Mouse (Mus musculus): ENCODE measurements around the gene Abcc10.
A peak's percentile ranks its signal among the peaks of the same experiment; 100 is the strongest.

Abcc10 gene

DNA sequence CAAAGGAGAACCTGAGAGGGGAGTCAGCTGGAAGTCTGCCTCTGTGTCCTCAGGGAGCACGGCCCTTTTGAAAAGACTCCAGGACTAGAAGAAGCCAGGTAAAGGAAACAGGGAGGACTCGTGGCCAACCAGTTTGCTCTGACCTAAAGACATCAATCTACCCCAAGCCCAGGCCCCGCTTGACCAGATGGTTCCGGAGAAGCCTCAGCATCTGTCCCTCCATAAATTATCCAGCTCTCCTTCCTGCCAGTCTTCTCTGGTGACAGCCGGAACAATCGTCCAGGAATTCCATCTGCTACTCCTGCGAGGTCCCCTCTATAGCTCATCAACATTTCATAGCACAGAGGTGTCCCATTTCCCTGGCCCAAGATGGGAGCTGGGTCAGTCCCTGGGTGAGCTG, 43.5 kb downstream of the Abcc10 start:
- no peak for DNase-seq

GRCm38 (mm10) chr17:46283911-46284310, 44.2 kb downstream of the Abcc10 start:
- DNase-seq, result peak; percentile 42

DNA sequence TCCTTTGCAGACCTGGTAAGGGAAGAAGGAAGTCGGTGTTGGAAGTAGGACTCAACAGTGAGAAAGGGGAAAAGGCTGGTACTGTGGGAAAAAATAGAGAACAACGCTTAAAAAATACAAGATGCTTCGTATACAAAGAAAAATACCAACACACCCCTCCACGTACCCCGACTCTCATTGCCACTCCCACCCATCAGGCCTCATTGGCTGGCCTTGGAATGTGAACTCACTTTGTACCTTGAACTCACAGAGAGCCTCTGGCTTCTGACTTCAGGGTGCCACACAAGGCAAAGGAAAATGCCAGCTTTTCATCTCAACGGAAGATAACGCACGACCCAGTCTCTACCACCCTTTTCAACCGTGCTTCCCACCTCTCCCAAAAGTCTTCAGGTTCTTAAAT, 45.0 kb downstream of the Abcc10 start:
- DNase-seq, result peak; percentile 33

GRCm38 (mm10) chr17:46282483-46283123, 45.5 kb downstream of the Abcc10 start, which contains the start of gene Tjap1:
TSS of gene Tjap1 (minus strand) at chr17:46283026.
- peak; percentile 88 for DNase-seq

- DNase-seq, result no peak
Observed at GRCm38 (mm10) chr17:46278011-46278765, 50.0 kb downstream of the Abcc10 start.

DNA sequence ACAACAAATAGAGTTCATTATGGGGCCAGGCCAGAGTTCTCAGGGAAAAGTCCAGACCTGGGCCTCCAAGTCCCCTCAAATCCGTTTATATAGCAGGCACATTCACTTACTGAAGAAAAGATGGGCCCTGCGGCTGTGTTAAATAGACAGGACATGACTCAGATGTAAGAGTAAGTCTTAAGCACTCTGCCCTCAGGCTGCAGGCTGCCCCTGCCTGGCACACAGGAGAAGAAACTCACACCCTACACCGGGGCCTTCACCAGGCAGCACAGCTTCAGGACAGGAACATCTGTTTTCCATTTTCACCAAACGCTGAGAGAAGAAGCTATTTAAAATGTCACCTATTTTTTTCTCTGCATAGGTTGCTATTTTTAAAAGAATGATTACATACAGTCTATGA, 50.6 kb downstream of the Abcc10 start:
- no peak for DNase-seq

DNA sequence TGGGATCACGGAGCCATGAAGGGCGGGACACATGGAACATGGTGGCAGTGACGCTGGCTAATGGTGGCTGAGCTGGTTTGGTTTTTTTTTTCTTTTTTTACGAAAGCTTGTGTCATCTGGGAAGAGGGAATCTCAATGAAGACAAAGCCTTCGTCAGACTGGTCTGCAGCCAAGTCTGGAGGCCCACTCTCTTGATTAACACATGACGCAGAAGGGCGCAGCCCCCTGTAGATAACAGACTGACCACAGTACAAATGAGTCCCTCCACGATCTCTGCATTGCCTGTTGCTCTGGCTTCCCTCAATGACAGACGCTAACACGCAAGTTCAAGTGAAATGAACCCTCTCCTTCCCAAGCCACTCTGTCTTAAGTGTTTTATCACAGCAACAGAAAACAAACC, 52.6 kb downstream of the Abcc10 start:
- DNase-seq, result no peak

DNA sequence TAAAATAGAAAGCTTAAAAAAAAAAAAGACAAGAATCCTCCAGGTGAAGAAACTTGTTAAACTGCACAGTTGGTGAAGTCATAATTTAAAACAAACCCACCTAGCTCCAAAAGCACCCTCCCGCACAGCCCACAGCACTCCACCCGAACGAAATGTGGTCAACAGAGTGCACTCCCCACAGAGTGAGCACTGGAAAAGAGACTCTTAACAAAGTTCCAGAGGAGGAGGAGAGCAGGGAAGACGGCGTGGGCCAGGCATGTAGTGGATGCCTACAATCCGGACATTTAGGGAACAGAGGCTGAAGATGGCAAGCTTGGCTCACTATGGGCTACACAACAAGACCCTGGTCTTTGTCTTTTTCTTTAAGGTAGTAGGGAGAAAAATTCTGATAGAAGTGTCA, 53.1 kb downstream of the Abcc10 start:
- no peak for DNase-seq

DNA sequence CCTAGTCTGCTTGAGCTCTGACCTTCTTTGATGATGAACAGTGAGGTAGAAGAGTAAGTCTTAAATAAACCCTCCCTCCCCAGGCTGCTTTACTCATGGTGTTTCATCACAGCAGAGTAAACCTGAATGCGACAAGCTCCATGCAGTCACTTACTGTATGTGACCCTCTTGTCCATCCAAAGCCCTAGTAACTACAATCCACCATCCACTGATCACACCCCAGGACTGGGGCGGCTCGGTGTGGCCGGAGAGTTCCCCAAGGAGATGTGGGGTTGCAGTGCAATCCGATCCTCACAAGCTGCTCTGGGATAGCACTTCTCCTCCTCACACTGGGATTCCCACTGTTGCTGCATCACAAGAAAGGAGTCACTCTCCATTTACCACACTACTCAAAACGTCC, 53.7 kb downstream of the Abcc10 start:
- DNase-seq, result no peak

- DNase-seq, result no peak
Observed at GRCm38 (mm10) chr17:46273803-46274236, 54.3 kb downstream of the Abcc10 start.

DNA sequence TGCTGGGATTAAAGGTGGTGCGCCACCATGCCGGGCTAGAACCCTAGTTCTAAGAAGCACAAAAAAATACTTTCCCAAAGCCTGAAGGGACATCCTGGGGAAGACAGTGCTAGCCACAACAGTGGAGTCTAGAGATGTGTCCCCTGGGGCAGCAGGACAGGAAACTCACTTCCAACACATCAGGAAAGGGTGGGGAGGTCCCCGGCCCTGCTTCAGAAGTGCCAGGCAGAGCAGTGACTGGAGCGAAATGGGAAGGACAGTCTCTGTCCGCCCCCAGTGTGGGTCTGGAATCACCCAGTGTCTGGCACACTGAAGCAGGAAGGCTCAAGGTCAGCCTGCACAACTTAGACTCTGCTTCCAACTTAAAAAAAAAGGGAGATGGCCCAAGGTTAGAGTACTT, 55.5 kb downstream of the Abcc10 start:
- DNase-seq, result no peak

DNA sequence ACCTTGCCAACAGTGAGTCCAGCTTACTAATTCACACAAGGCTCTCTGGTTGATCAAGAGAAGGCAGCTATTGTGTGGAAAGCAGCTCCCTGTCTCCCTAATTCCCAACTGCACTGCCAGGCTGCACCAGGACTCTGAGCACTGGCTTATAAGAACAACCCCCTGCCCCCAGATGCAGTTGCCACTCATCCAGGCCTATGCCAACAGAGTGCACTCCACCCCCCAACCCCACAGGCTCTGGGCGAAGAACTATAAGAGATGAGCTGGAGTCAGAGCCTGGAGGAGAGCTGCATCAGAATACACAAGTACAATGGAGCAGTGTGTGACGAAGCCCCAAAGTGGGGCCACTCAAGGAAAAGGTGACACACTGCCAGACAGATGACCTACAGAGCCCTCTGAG, 56.1 kb downstream of the Abcc10 start:
- DNase-seq, result no peak

GRCm38 (mm10) chr17:46269771-46270534, 58.2 kb downstream of the Abcc10 start:
- DNase-seq, result no peak

GRCm38 (mm10) chr17:46268026-46268720, 60.0 kb downstream of the Abcc10 start:
- DNase-seq, result no peak

GRCm38 (mm10) chr17:46267511-46267910, 60.6 kb downstream of the Abcc10 start:
- no peak for DNase-seq

- DNase-seq, result no peak
Observed at GRCm38 (mm10) chr17:46266986-46267385, 61.2 kb downstream of the Abcc10 start.

- DNase-seq, result peak; percentile 84
Observed at GRCm38 (mm10) chr17:46265918-46266618, 62.1 kb downstream of the Abcc10 start.

DNA sequence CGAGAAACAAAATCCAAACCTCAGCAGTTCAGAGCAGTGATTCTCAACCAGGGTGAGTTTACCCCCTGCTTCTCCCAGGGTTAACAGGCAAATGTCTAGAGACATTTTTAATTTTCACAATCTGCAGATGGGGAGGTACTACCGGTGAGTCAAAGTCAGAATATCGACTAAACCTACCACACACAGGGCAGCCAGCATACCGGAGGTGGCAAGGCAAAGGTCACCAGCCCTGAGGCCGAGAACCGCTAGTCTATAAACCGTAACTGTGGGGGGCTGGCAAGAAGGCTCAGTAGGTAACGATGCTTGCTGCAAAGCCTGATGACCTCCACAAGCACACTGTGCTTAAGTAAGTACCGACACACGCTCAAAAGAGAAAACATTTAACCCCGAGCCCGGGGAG, 62.6 kb downstream of the Abcc10 start:
- DNase-seq, result no peak

DNA sequence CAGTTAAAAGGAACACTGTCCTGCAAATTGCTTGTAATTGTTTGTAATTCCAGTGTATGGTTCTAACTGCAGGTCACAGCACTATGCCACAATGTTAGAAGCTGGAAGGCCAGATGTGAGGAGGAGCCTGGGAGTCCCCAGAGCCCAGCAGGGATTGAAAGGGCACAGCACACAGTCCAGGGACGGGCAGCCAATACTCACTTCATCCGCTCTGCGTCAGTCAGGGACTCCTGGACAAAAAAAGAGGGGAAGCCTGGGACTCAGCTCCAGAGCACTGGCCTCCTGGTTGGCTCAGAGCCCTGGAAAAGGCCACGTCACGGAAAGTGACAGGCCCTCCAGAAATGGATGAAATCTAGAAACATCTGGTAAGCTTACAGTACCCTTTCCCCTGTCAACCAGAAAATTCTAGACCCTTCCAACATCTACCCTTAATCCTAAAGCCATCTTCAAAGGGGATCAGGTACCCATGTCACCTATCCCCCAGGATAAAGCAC, 65.9 kb downstream of the Abcc10 start:
- DNase-seq, result no peak

- DNase-seq, result no peak
Observed at GRCm38 (mm10) chr17:46259675-46260074, 68.5 kb downstream of the Abcc10 start.

DNA sequence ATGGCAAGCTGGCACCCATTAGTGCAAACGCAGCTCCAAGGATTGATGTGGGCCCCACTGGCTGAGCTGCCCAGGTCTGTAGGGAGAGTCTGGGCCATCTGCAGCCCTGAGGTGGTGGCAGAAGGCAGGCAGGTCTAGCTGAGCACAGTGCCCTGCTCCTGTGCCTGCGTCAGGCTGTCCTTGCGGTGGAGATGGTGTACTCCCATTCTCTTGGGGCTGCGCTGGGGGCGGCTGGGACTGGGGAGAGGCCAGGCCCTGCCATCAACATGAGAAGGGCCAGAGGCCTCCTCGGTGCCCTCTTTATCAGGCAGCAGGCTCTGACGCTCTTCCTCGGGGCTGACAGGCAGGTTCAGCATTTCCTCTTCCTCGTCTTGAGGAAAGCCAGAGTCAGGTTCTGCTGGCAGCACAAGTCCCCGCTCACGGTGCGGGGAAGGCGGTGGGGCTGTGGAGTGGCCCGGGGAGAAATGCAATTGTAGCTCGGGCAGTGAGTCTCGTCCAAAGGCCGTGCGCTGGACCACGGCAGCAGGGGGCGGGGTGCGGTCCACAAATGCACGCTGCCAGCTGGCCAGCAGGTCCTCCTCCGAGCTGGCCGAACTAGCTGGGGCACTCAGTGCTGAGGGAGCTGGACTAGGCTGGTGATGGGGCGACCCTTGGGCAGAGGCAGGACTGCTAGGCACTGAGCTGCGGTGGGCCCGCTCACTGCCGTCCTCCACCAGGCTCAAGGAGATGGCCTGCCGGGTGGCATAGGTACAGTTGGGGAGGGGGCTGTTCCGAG, 69.7 kb downstream of the Abcc10 start:
- DNase-seq, result no peak
